Mouse (Mus musculus) bone marrow macrophage, adult 2 months (primary cell): ENCODE measurements at regions not wholly inside any gene's neighbourhood (a gene's known extent, or its start where the extent isn't known, plus 50 kb on each side); places are given as distances from the start of the nearest gene placed in this dataset.

Source experiments
- H3K27ac ChIP-seq: 2 replicates; pipeline ENCODE4 v1.5.1; 2012; ENCODE audit warnings: low read depth, low read length; ENCODE audit not compliant: insufficient read depth
- H3K4me1 ChIP-seq: 2 replicates; pipeline ENCODE4 v1.6.1; 2012; ENCODE audit warnings: low read length; ENCODE audit not compliant: control insufficient read depth, insufficient read depth
- H3K4me3 ChIP-seq: 2 replicates; pipeline ENCODE4 v1.5.1; 2012; ENCODE audit warnings: mild to moderate bottlenecking, low read length, moderate library complexity; ENCODE audit not compliant: insufficient read depth
- CTCF ChIP-seq: IDR thresholded peaks from 2 replicates; pipeline ENCODE4 v1.5.1; 2012; ENCODE audit warnings: low read depth, mild to moderate bottlenecking, low read length, moderate library complexity
- POLR2A ChIP-seq: IDR thresholded peaks from 2 replicates; pipeline ENCODE4 v1.6.1; 2012; ENCODE audit warnings: mild to moderate bottlenecking, low read depth, low read length, borderline replicate concordance

DNA sequence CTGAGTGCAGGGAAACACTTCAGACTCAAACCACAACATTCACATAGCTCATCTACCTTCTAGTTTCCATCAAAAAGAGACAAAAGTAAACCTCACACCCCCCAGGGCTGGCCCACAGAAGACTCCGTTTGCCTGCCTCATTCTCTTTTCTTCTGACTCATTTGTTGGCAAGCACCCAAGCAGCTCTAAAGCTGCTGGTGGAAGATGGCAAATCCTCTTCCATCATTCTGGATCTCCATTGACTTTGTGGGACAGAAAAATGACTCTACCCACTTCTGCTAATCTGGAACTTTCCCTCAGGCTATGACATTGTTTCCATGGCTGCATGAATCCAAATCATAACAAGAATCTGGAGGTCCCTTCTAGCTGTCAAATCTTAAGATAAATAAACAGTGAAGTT, 99.9 kb downstream of the Fzd1 start:
- Histone ChIP-seq H3K4me3 (no peak overlapping the region), H3K27ac (no peak overlapping the region), H3K4me1 (no peaks in the 10 kb centered on the region)
- no peak for TF ChIP-seq CTCF
- no peak for TF ChIP-seq POLR2A

DNA sequence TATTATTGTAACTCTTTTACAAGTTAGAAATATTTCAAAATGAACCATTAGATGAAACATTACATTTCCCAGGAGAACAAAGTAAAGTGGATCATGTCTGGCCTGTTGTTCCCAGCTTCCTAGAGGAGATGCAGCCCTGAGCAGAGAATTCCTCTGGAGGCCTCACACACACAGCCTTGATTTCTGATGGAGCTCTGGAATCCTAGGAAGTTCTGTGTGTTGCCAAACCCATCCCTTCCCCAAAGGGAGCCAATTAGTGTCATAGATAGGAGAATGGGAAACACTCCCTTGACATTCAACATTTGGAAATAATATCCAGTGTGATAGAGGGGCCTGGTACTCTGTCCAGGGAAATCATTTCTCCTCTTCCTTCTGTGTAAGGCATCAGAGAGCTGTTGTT, 103.6 kb downstream of the Fzd1 start:
- no peak overlapping the region for H3K4me3 ChIP-seq
- no peak for TF ChIP-seq POLR2A
- TF ChIP-seq CTCF, result no peak
- H3K4me1 ChIP-seq, result no peaks in the 10 kb centered on the region
- no peak overlapping the region for H3K27ac ChIP-seq

DNA sequence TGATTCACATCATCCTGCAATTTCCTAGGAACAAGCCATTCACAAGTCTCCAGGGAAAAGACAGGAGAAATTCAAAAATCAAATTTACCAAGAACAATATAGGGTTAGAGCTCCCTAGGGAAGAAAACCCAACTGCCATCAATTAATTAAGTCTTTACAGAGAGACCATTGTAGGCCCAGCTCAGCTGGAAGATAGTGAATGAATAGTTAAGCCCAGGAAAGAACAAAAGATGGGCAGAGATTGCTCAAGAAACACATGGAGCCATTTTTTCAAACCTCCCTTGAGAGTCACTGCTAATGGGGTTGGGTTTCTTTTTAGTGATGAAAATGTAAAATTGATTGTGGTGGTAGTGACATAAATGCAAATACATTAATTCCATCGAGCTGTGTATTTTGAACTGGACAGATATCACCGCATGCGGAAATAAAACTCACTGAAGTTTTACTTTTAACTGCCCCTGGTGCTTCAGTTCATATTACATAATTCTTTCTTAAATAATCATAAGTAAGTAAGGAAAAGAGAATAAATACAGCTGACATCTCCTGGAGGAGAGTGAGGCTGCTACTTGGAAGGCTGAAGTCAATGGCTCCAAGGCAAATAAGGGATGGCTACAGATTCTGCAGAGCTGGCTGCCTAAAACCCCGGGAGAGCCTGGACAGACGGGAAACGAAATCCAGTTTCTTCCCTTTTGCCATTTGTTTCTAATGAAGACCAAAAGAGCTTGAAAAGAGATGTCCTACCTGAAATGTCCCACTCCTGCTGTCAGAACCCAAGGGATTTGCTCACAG, 106.5 kb downstream of the Fzd1 start:
- no peaks in the 10 kb centered on the region for H3K4me1 ChIP-seq
- H3K27ac ChIP-seq, result no peak overlapping the region
- TF ChIP-seq CTCF (no peak), POLR2A (no peak)
- H3K4me3 ChIP-seq, result no peak overlapping the region

DNA sequence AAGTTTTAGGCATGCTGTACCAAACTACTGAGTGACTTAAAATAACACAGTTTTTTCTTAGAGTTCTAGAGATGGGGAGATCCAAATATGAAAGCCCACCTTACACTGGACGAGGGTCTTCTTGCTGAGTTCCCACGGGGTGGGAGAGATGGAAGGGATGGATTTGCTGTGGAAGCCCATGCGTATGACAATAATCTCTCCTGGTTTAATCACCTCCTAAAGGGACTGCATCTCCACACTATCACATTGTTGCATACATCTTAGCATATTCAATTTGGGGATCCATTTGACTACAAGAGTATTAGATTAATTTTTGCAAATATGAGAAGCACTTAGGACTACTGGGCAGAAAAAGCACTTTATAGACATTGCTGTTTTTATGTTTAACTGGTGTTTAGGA, 107.1 kb downstream of the Fzd1 start:
- Histone ChIP-seq H3K4me1 (no peaks in the 10 kb centered on the region), H3K27ac (no peak overlapping the region), H3K4me3 (no peak overlapping the region)
- TF ChIP-seq CTCF, result no peak
- TF ChIP-seq POLR2A, result no peak

DNA sequence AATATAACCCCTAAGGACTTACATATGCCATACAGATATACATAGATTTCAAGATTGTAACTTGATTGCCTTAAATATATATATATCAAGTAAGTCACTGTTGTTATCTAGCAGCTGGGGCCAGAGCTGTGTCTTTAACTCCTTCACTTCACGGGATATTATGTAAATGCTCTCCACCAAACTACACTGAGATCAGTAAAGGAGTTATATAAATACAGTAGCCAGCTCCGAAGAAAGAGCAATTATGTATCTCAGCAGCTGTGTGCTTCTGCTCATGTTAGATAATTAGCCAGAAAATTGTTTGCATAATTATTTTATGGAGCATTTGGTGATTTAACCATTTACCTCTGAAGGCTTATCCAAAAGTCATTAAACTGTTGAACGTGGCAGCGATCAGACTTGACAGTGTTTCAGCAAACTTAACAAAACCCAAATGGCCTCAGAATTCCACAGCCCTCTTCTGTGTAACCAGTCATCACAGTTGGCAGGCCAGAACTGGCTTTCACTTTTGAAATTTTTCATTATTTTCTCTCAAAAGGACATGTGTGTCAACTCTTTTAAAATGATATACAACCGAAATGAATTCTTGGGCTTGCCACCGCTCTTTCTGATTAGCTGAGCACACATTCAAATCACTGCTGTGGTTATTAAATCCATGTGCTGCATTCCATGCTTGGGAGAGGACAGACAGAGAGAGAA, 107.8 kb downstream of the Fzd1 start:
- H3K4me1 ChIP-seq, result no peaks in the 10 kb centered on the region
- TF ChIP-seq CTCF, result no peak
- TF ChIP-seq POLR2A, result no peak
- no peak overlapping the region for H3K27ac ChIP-seq
- H3K4me3 ChIP-seq, result no peak overlapping the region

DNA sequence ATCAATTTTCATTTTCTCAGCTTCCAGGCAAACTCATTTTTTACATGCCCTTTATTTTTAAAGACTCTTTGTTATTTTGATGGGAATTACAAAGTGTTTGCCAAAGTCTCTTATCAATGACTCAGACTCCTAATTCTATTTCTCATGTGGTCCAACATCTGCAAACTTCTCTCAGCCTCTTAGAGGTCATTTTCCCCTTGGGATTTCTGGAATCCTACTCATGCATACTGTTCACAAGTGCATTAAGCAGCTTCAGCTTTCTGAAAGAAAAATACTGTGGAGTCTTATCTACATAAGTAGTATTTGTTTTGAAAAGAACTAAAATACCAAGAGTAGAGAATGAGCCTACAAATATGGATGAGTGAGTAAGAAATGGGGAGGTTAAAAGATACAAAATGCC, 116.8 kb downstream of the Fzd1 start:
- Histone ChIP-seq H3K4me3 (no peak overlapping the region), H3K27ac (no peak overlapping the region), H3K4me1 (no peaks in the 10 kb centered on the region)
- no peak for TF ChIP-seq POLR2A

DNA sequence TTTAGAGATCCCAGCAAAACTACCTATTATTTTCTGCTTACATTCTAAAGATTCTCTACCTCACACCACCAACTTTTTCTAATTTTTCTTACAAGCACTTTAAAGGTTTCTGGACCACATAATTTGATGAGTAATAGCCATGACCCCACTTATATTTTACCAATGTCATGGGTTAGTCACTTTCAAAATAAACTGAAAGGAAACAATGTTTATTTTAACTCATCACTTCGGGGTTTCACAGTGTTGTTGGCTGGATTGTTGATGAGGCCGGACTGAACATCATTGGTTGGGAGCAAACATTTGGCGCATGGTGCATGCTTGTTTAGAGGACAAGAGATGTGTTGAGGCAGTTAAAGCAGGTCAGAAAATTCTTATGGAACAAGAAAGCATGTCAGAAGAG, 124.1 kb downstream of the Fzd1 start:
- no peak overlapping the region for H3K4me3 ChIP-seq
- TF ChIP-seq CTCF (no peak), POLR2A (no peak)
- H3K27ac ChIP-seq, result no peak overlapping the region
- no peaks in the 10 kb centered on the region for H3K4me1 ChIP-seq

DNA sequence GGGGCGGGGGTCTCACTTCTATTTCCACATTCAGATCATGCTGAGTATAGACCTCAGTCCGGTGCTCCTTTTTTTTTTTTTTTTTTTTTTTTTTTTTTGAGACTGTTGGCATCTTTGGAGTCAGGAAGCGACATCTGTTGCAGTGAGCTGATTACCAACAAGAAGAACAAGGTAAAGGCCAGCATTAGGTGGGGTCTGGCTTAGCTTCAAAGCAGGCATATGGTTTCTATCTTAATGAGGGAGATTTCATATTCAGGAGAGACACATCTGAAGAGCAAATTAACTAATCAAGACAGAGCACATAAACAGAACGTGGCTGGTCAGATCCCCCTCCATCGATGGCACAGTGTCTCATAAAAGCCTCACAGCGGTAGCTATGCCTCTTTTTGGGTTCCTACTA, 132.6 kb downstream of the Fzd1 start:
- H3K4me1 ChIP-seq, result no peaks in the 10 kb centered on the region
- H3K4me3 ChIP-seq, result no peak overlapping the region
- no peak overlapping the region for H3K27ac ChIP-seq
- TF ChIP-seq CTCF (no peak), POLR2A (no peak)

DNA sequence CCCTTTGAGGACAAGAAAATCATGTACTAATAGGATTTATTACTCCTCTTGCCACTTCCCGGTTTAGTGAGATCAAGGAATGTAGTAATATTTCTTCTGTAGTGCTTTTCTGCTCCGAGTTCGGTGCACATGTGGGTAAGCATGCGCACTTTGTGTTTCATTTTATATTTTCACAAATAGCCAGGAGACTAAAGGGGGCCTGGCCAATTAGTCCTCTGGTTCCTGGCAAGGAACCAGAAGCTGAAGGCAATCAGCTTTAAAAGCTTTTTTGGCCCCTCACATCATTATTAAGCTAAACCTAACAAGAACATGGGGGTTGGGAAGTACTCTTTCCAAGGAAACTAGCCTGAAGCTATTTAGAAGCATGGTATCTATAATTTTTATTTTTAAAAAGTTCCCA, 134.2 kb downstream of the Fzd1 start:
- TF ChIP-seq CTCF, result no peak
- no peak for TF ChIP-seq POLR2A
- Histone ChIP-seq H3K4me1 (no peaks in the 10 kb centered on the region), H3K4me3 (no peak overlapping the region), H3K27ac (no peak overlapping the region)

DNA sequence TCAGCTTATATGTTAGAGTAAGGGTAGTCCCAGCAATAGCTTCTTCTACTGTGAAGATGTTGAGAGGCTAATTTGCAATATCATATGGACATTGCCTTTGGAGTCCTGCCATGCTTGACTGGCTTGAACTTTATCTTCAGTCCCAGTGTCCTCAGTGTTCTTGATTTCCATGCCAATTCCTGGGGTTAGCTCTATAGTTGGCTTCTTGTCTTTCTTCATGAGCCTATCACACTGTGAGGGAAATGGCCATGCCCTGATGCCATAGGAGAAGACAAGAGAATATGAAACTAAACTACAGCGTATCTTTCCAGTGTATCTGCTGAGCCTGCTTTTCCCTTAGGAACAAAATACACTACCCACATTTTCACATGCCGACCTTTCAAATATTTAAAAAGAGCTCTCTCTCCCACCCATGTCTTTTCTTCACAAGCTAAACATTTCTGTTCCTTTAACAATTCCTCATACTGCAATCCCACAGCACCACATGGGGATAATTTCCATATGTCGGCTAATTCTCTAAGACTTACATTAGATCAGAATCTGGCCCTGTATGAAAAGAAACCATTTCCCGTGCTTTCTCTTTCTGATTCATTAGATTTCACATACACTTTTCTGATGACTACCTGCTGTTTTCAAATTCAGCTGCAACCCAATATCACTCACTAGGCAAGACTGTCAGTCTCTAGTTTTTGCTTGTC, 137.2 kb downstream of the Fzd1 start:
- no peak for TF ChIP-seq POLR2A
- TF ChIP-seq CTCF, result no peak
- Histone ChIP-seq H3K4me3 (no peak overlapping the region), H3K4me1 (no peaks in the 10 kb centered on the region), H3K27ac (no peak overlapping the region)
